Mouse (Mus musculus): ENCODE measurements around the gene Otp.

GRCm38 (mm10) chr13:94881201-94881600 lies 5.8 kb downstream of the Otp start:
- no peak for TF ChIP-seq GATA1 (IDR thresholded peaks at IDR 0.05; ENCODE audit: low read length)
- no peak for TF ChIP-seq TAL1 (IDR thresholded peaks at IDR 0.05; ENCODE audit: low read length)
